Mouse (Mus musculus): ENCODE results near the gene Elovl5.

The Elovl5 gene

DNA sequence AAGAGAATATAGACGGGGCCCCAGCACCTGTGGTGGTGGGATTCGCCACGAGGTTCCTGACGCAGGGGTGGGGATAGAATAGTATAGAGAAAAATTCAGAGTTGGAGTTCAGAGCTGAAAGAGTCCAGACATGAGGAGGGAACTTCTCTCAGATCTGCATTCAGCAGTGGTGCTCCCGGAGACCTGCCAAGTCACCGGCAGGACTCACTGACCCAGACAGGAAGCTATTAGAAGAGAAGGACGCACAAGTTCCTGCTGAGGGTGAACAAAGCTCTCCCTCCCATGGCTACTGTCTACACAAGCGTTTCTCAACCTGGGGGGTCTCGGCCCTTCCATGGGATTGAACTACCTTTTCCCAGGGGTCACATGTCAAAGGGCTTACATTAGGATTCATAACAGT is 78.1 kb downstream of the Elovl5 start:
- no peak for DNase-seq (ENCODE audit: low spot score in 2 of 2)

DNA sequence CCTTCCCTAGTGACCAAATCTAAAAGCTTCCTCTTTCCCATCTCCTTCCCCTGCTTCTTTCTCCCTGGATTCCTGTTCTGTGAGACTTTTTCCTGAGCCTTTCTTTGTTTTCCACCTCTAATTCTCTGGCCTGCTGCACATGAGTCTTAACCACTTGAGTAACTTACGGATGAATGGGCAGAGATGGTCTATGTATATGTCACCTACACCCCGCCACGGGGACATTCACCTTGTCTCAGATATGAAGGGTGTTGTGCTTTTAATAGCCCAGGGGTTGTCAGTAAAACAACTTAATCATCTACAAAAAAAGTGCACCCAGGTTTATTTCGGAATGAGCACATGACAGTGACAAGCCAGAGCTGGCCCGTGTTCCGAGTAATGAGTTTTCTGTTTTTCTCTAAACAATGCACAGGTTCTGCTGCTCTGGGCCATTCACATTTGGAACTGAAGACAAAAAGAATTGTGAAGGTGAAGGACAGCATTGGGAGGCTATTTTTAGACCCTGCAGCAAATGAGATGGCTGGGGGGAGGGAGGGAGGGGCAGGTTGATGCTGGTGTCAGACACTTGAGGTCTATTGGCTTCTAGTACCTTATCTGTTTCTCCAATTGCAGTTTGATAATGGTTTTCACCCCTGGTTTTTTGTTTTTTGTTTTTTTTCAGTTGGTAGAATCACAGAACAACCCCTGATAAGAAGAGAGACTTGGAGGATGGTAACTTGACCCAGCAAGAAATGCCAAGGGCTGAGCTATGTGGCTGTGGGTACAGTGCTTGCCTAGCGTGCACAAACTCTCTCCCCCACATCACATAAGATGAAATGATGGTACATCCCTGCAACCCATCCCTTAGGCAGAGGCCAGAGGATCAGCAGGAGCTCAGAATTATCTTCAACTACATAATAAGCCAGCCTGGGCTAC is 83.7 kb downstream of the Elovl5 start:
- no peak for DNase-seq (ENCODE audit: low spot score in 2 of 2)

DNA sequence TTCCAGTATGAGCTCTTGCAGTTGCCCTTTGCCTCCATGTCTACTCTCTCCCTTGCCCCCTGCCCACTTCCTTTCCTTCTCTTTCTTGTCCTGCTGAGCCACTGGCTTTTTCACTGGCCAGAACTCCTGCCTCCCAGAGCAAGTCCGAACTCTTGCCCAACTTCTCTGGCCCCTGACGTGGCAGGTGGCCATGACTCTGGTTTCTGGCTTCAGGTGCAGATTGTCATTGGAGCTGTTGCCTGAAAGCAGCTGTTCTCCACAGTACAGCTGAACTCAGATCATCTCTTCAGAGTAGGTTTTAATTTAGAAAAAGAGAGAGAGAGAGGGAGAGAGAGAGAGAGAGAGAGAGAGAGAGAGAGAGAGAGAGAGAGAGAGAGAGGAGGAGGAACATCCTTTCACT is 86.1 kb downstream of the Elovl5 start:
- DNase-seq (ENCODE audit: low spot score in 2 of 2), result no peak

DNA sequence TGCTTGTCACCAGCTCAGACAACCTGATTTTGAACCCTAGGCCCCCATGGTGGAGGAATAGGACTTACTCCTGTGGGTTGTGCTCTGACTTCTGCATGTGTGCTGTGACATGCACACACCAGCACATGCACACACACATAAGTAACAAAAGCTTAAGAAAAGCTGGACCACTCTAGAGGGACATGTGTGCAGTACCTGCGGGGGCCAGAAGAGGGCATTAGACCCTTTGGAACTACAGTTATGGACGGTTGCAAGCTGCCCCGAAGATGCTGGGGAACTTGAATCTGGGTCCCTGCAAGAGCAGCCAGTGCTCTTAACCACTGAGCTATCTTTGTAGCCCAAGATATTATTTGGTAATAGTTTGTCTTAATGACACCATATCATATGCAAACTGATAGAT is 88.3 kb downstream of the Elovl5 start:
- DNase-seq (ENCODE audit: low spot score in 2 of 2), result no peak

DNA sequence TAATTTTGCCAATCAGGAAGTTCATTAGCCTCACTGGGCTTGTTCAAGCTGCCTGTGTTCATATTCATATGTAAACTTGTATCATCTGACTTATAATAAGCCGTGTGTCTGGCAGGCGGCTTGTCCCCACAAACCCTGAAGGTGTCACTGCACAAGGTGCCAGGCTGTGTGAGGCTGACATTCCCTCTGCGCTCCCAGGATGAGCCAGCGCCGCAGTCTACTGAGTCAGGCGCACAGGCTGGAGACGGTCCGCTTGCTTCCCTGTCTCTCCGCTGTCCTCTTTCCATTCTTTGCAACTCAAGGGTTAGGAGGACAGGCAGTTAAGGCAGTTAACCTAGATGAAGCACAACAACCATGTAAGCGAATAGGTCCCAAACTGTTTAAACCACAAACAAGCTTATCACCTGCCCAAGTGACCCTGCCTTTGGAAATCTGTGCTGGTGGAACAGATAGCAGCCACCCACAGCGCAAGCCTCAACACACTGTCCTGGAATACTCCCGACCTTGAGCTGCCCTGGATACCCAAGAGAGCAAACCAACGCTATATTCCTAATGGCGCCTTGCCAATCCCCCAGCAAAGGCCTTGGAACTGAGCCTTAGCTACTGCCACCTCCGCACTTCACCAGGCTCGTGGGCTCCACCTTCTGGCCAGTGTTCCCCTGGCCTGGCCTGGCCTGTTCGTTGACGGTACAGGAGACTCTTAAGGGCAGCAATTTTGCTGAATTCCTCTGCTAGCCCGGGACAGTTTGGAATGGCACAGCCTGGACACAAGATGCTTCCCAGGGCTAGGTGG is 89.2 kb downstream of the Elovl5 start:
- peak; percentile 41 to 71 for DNase-seq (ENCODE audit: low spot score in 2 of 2)

DNA sequence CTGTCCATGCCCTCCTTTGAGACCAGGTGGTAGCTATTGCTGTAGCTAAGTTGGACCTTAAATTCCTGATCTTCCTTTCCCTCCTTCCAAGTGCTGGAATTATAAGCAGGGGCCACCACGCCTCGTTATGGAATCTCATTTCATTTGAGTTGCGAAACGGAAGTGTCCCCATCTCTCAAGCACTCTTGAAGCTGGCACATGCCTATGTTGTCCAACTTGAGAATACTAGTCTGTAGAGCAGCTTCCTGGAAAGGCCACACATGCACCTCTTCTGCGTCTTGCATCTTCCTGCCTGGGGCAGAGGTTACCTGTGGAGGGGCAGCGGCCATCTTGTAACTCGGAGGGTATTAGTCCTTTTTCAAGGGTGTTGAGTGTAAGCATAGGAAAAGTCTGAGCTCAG is 92.2 kb downstream of the Elovl5 start:
- DNase-seq (ENCODE audit: low spot score in 2 of 2), result no peak

DNA sequence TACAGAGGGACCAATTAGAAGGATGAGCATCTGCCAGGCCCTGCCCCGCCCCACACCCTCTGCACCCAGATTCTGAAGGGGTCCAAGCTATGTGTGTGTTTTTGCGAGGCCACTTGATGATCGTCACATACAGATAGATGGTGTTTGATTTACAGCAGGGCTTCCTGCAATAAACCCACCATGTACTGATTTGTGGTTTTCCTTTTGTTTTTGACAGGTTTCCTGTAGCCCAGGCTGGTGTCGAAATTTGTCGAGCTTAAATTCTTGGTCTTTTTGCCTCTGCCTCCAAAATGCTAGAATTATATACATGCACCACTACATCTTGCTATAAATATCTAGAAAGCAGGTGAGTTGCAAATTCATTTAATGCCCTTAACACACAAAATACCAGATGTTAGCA is 93.0 kb downstream of the Elovl5 start:
- DNase-seq (ENCODE audit: low spot score in 2 of 2), result no peak

DNA sequence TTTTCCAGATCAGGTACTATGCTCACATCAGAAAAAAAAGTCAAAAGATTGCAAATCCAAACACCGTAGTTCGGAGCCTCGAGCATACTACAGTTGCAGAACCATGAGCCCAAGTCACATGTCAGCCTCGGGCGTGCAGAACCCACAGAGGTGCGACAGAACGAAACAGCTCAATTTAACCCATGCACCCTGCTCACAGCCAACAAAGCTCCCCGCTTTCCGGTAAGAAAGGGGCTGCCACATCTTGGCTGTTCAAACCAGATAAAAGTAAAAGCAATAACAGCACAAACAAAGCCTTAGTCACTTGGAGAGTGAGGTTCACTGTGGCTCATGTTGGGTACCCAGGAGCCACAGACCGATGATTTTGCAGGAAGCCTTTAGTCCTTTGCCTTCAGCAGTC is 93.5 kb downstream of the Elovl5 start:
- no peak for DNase-seq (ENCODE audit: low spot score in 2 of 2)

DNA sequence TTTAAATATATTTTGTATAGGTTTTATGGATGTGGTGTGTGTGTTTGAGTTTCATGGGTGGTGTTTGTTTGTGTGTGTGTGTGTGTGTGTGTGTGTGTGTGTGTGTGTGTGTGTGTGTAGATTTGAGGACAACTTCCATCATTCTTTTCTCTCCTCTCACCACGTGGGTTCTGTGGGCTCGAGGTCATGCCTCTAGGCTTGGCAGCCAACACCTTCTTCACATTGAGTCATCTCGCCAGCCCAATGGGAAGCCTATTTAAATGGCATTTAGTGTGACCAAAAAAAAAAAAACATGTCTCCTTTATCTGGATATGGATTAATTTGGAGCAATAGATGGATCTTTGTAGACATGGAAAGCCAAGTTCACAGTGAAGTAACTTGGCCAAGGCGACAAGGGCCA is 94.9 kb downstream of the Elovl5 start:
- DNase-seq (ENCODE audit: low spot score in 2 of 2), result no peak

DNA sequence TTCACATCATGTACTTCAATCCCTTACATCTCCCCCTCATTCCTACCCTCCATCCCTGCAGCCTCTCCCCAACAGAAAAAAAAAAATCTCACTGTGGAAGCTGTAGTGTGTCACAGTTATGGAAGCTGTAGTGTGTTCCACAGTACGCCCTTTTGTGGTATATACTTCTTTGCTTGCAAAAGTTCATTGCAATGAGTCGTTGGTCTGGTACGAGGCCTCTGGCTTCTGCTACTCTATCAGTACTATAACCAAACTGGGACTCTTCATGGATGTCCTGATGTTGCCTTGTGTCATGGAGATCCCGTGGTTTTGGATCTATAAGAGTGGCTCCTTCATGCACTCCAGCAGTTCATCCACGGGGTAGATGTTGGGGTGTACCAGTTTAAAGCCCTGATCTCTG is 95.5 kb downstream of the Elovl5 start:
- DNase-seq (ENCODE audit: low spot score in 2 of 2), result no peak

DNA sequence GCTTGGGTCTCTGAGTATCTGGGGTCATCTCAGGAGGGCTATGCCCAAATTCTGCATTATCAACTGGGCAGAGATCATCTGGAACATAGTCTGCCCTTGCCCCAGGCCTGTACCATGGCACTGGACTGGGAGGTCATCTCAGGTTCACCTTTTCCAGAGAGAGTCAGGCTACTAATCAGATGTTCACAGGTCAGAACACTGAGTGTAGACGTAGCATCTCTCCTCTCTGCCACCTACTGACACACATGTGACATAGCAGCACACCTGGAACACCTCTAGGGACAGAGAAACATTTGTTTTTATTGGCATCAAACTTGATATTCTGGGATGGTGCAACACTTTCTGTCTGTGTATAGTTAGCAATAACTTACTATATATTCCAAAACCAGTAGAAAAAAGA is 96.6 kb downstream of the Elovl5 start:
- DNase-seq (ENCODE audit: low spot score in 2 of 2), result no peak

DNA sequence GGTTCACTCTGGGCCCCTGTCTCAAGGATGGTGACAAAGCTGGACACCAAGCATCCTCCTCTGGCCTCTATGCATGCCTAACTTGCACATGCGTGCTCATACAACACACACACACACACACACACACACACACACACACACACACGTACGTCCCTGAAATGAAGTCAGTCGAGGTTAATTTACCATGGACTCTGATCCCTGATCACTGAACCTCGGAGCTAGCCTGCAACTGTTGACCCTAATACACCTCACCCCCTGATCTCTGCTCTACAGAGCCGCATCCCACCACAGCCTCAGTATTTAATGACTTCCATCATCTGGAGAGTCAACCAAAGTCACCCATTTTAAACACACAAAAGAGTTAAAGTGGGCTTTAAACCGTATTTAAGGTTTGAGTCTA is 98.7 kb downstream of the Elovl5 start:
- DNase-seq (ENCODE audit: low spot score in 2 of 2), result no peak

DNA sequence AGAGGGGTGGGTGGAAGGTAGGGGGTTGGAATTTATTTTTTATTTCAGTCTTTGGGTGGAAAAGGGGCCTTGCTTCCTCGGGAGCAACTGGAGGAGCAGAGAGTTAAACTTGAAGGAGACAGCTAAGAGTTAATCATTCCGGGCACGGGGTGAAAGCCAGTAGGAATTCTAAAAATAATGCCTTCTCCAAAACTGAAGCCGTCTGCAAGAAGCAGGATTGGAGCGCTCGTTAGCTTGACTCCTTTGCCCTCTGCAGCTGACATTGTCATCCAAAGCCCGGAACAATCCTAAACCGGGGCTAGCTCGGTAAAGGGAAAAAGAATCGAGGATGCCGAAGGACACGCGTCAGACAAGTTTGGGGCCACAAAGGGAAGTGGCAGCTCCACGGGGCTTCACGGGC is 99.1 kb downstream of the Elovl5 start:
- no peak for DNase-seq (ENCODE audit: low spot score in 2 of 2)

DNA sequence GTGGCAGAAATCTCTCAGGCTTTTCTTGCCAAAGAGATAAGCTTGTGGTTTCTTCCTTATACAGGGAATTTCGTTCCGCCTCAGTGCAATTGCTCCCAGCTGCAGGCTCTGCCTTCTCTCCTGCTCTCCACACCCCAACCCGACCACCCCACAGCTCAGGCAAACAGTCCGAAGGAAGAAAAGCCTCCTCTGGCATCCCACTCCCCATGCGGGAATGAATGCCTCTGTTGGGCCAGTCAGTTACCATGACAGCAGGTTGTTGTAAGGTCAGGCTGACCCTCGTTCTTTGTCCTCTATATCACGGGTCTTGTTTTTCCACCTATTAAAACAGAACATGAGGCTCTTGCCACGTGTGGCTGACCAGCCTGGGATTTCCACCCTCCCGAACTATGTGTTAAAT is 104.1 kb downstream of the Elovl5 start:
- DNase-seq (ENCODE audit: low spot score in 2 of 2), result no peak

DNA sequence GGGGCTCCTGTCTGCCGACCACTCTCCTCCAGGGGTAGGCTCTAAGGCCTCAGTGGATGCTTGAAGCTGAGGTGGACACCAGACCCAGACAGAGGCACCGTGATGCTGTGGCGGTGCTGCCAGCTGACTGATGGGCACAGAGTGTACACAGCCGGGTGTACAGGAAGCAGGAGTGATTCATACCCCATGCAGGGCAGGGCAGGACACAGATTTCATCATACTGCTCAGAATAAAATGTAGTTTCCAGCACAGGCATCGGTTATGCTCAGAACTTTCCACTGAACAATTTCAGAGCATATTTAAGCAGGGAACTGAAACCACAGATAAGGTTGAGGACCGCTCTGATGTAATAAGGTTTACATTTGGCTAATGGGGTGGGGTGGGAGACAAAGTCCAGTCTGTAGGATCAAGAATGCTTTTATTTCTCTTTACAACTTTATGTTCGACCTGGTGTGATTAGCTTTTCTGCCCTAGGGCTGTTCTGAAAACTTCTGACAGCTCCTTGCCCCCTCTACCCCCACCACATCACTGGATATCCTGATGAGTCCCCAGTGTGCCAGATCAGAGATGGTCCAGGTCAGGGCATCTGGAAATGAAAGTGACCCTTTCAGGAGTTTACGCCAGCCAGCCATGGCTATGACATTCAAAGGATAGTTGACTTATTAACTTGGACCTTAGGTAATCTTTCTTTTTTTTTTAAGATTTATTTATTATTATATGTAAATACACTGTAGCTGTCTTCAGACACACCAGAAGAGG is 105.2 kb downstream of the Elovl5 start:
- DNase-seq (ENCODE audit: low spot score in 2 of 2), result no peak

DNA sequence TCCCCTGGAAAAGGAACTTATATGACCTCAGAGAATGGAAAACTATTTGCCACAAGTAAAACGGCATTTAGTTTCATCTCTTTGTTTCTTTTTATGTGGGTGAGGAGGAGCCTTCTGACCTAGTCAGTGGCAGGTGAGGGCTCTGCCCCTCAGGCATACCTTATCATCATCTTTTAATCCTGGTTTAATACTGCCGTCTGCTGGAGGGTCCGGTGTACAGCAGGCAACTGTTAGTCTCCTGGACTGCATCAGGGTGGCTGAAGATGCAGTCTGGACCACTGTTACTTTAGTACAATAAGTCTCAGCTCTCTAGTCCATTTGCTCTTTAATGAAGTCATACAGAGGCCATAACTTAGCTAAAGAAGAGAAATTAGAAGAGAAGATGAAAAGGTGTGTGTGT is 107.7 kb downstream of the Elovl5 start:
- DNase-seq (ENCODE audit: low spot score in 2 of 2), result peak in 1 of 2 experiments; percentile 60

DNA sequence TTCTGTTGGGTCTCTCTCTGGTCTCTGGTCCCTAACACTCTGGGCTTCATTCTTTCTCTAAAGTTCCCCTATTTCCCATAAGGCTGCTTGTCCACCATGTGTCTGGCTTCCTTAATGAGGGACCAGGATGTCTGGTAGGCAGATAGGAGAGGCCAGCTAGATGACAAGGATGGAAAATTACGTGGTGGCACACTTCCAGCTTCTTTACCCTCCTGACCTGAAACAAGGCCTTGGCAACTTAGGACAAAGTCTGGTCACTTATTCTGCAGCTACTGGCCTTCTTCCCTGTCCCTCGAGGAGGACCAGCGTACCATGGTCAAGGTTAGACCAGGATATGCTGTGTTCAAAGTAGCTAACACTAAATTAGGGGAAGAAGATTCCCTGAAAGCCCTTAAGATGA is 109.9 kb downstream of the Elovl5 start:
- DNase-seq (ENCODE audit: low spot score in 2 of 2), result no peak

DNA sequence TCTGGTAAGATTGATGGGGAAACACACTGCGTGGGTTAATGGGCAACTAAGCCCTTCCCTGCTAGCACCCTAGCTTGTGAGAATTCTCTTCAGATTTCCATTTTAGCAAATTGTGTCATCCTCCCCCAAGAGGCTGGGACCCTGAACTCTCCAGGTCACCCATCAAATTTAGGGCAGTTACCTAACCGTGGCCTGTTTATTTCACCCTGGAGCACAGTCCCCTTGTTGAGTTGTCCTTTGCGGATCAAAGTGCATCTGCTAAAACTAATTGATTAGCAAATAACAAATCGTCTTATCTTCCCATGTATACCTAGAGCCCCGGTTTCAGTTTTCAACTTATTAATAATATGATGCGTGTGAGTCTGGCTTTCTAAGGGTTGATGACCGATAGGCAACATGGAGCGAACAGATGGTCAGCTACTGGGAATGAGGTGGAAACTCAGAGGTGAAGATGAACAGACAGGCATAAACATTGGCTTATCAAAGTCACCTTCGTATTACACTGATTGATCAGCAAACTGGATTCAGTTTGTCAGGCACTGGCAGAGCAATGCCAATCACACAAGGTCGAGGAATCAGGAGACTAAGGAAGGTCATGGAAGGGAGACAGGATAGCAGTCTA is 113.8 kb downstream of the Elovl5 start:
- DNase-seq (ENCODE audit: low spot score in 2 of 2), result no peak

DNA sequence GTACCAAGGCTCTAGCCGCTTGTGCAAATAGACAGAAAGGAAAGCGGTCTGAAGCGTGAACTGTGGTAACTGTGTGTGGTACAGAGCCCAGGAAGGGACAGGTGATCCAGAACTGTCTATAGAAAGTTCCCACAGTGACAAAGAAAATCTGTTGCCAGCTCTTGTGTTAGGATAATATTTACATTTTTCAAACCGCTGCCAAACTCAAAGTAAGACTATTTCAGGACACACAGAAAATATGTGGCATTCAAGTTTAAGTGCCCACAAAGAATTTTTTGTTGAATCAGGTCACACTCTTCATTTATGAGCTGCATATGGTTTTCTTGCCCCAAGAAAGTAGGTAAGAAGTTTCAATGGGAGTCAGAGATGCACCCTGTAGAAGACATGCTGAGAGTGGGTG is 115.8 kb downstream of the Elovl5 start:
- DNase-seq (ENCODE audit: low spot score in 2 of 2), result no peak
